Mouse (Mus musculus) kidney, embryonic 14.5 days (tissue): ENCODE data around the gene Sall1. TPM values are rescaled to one million over a fixed set of nuclear protein-coding genes. Genes with fewer than 3 reads are reported as not detected.
A peak's percentile ranks its signal among the peaks of the same experiment; 100 is the strongest.

Experiments
- ATAC-seq: fragments of 200-750 bp; cut with Nextera tagmentation; 2 replicates; pipeline ENCODE4 v1.8.0; 2017; ENCODE audit warnings: moderate number of reproducible peaks, mild to moderate bottlenecking, moderate TSS enrichment, moderate library complexity; ENCODE audit not compliant: low FRiP score, low TSS enrichment
- H3K27ac ChIP-seq: fragments of 300-500 bp; sonication (generic); 2 replicates; pipeline ENCODE4 v1.5.1; 2014; ENCODE audit warnings: low read depth, mild to moderate bottlenecking, low read length, moderate library complexity, mixed read lengths
- H3K27me3 ChIP-seq: fragments of 300-500 bp; sonication (generic); 2 replicates; pipeline ENCODE4 v1.6.1; 2014; ENCODE audit warnings: mild to moderate bottlenecking, low read length; ENCODE audit not compliant: control insufficient read depth, insufficient read depth
- H3K36me3 ChIP-seq: fragments of 300-500 bp; sonication (generic); 2 replicates; pipeline ENCODE4 v1.6.1; 2014; ENCODE audit warnings: low read length, mixed read lengths; ENCODE audit not compliant: control insufficient read depth, insufficient read depth
- H3K4me1 ChIP-seq: fragments of 300-500 bp; sonication (generic); 2 replicates; pipeline ENCODE4 v1.6.1; 2014; ENCODE audit warnings: low read length, mixed read lengths; ENCODE audit not compliant: control insufficient read depth, insufficient read depth
- H3K4me2 ChIP-seq: fragments of 300-500 bp; sonication (generic); replicated peaks from 2 replicates; pipeline ENCODE4 v1.6.1; 2014; ENCODE audit warnings: low read depth, mild to moderate bottlenecking, low read length
- H3K4me3 ChIP-seq: fragments of 300-500 bp; sonication (generic); 2 replicates; pipeline ENCODE4 v1.5.1; 2014; ENCODE audit warnings: mild to moderate bottlenecking, low read length
- H3K9ac ChIP-seq: fragments of 300-500 bp; sonication (generic); 2 replicates; pipeline ENCODE4 v1.6.1; 2014; ENCODE audit warnings: low read depth, mild to moderate bottlenecking, low read length, moderate library complexity
- H3K9me3 ChIP-seq: fragments of 300-500 bp; sonication (generic); 2 replicates; pipeline ENCODE4 v1.6.1; 2016; ENCODE audit warnings: low read length; ENCODE audit not compliant: control insufficient read depth
- WGBS: fragments of 180-500 bp; shearing (Covaris S2); extraction: QIAGEN DNeasy Blood & Tissue Kit; methylation state at CpG from one replicate; pipeline ENCODE4 v1.1.7; 2014; 5-methylcytosine and 5-hydroxymethylcytosine counted together
- polyA plus RNA-seq: library from polyadenylated mRNA; unstranded; fragments of >200 nt; fragmentation: Nextera tagmentation; extraction: Ambion mirVana; gene quantifications from 2 replicates; pipeline ENCODE4 v1.2.1, GENCODE M21; 2014

Sall1 gene
- polyA plus RNA-seq, 1 experiment from 2014 or later = 64.6 TPM

DNA sequence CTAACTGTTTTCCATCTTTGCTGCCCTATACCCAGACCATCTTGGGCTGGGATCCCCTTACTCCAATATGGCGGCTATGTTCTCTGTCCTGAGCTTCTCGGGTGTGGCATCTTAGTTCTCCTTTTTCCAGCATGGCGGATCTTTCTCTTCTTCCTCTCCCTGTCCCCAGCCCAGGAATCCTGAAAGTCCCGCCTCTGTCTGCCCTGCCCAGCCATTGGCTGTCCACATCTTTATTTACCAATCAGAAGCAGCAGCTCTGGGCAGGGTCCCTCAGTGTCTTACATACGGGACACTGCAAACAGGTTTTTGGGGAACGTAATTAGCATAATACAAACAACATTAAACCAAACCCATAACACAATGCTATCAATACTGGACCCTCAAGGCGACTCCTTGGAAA, 8.9 kb upstream of the Sall1 start:
- Histone ChIP-seq H3K9me3 (no peaks in the 10 kb centered on the region), H3K36me3 (no peaks in the 10 kb centered on the region), H3K9ac (no peak overlapping the region), H3K4me3 (no peak overlapping the region), H3K27ac (no peak overlapping the region), H3K27me3 (peaks cover 12% of the 10 kb centered on the region), H3K4me2 (no peak overlapping the region), H3K4me1 (peaks cover 6% of the 10 kb centered on the region; the same call in 1 of the 2 replicates)
- 89% methylated on average over 7 of the region's 7 CpGs for WGBS
- ATAC-seq = no peak

GRCm38 (mm10) chr8:89046639-89047348, 2.8 kb upstream of the Sall1 start:
- WGBS = 4% methylated on average over 26 of the region's 26 CpGs
- H3K36me3 ChIP-seq = no peaks in the 10 kb centered on the region
- peak overlapping the region; percentile 65 for H3K4me2 ChIP-seq
- ATAC-seq = no peak
- no peaks in the 10 kb centered on the region for H3K9me3 ChIP-seq
- H3K4me1 ChIP-seq = peaks cover 18% of the 10 kb centered on the region; the same call in 1 of the 2 replicates
- peak overlapping the region; percentile 23; the same call in 1 of the 2 replicates for H3K9ac ChIP-seq
- peaks cover 12% of the 10 kb centered on the region for H3K27me3 ChIP-seq
- H3K4me3 ChIP-seq = peak overlapping the region; percentile 75
- peak overlapping the region; percentile 74; the same call in 1 of the 2 replicates for H3K27ac ChIP-seq

- under 1% methylated on average over 14 of the region's 15 CpGs for WGBS
- H3K9me3 ChIP-seq = no peaks in the 10 kb centered on the region
- peaks cover 18% of the 10 kb centered on the region; the same call in 1 of the 2 replicates for H3K4me1 ChIP-seq
- peak overlapping the region; percentile 99 for H3K27ac ChIP-seq
- H3K27me3 ChIP-seq = peaks cover 12% of the 10 kb centered on the region
- peak overlapping the region; percentile 65 for H3K4me2 ChIP-seq
- H3K36me3 ChIP-seq = no peaks in the 10 kb centered on the region
- peak; percentile 19; the same call in 1 of the 2 replicates for ATAC-seq
- peak overlapping the region; percentile 75 for H3K4me3 ChIP-seq
- peak overlapping the region; percentile 96 for H3K9ac ChIP-seq
Observed at GRCm38 (mm10) chr8:89046226-89046625, 2.3 kb upstream of the Sall1 start.

GRCm38 (mm10) chr8:89045726-89046125, 1.8 kb upstream of the Sall1 start:
- no peak for ATAC-seq
- Histone ChIP-seq H3K27ac (peak overlapping the region; percentile 99), H3K27me3 (peaks cover 12% of the 10 kb centered on the region), H3K4me1 (peaks cover 18% of the 10 kb centered on the region; the same call in 1 of the 2 replicates), H3K4me2 (peak overlapping the region; percentile 65), H3K4me3 (peak overlapping the region; percentile 75), H3K9ac (peak overlapping the region; percentile 96), H3K9me3 (no peaks in the 10 kb centered on the region), H3K36me3 (no peaks in the 10 kb centered on the region)
- WGBS = 0% methylated on average over 17 of the region's 17 CpGs

GRCm38 (mm10) chr8:89045218-89045601, 1.2 kb upstream of the Sall1 start:
- Histone ChIP-seq H3K27me3 (peaks cover 12% of the 10 kb centered on the region), H3K4me3 (peak overlapping the region; percentile 75), H3K9ac (peak overlapping the region; percentile 96), H3K27ac (peak overlapping the region; percentile 99), H3K4me1 (peaks cover 18% of the 10 kb centered on the region; the same call in 1 of the 2 replicates), H3K4me2 (peak overlapping the region; percentile 65), H3K9me3 (no peaks in the 10 kb centered on the region), H3K36me3 (no peaks in the 10 kb centered on the region)
- ATAC-seq = no peak
- WGBS = under 1% methylated on average over 30 of the region's 30 CpGs

DNA sequence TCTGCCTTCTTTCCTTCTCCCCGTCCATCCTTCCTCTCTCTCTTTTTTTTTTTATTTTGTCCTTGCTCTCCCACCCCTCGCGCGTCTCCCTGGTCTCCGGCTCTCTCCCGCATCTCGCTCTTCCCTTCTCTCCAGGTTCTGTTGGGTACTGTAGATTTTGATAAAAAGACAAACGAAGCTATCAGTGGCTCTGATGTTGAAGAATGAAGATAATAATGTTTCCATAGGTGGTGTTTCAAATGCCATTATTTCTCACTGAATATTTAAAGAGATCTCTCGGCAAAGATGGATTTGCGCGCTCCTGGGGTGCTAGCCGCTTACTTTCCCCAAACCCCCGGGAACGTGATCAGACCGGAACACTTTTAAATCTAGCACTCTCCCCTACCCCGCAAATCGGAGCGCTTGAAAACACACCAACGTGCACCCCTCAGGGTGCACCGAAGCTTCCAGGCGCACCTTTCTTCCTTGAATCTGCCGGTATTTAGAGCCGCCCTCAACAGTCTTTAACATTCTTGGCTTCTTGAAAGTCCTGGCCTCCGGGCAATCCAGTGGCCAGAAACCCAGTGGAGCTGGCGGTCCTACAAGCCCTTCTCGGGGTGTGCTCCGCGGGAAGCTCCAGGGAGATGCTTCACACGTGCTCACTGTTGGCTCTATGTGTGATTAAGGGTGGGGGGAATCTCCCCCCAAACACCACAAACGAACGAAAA, 702 bp upstream of the Sall1 start:
- H3K27ac ChIP-seq = peak overlapping the region; percentile 99
- no peaks in the 10 kb centered on the region for H3K36me3 ChIP-seq
- H3K27me3 ChIP-seq = peaks cover 12% of the 10 kb centered on the region
- H3K9me3 ChIP-seq = no peaks in the 10 kb centered on the region
- peak overlapping the region; percentile 65 for H3K4me2 ChIP-seq
- no peak for ATAC-seq
- H3K4me3 ChIP-seq = peak overlapping the region; percentile 75
- WGBS = under 1% methylated on average over 31 of the region's 31 CpGs
- peaks cover 18% of the 10 kb centered on the region; the same call in 1 of the 2 replicates for H3K4me1 ChIP-seq
- H3K9ac ChIP-seq = peak overlapping the region; percentile 96

- no peaks in the 10 kb centered on the region for H3K36me3 ChIP-seq
- H3K9ac ChIP-seq = peak overlapping the region; percentile 96
- peaks cover 4% of the 10 kb centered on the region for H3K27me3 ChIP-seq
- H3K4me2 ChIP-seq = peak overlapping the region; percentile 65
- peaks cover 17% of the 10 kb centered on the region; the same call in 1 of the 2 replicates for H3K4me1 ChIP-seq
- peak overlapping the region; percentile 99 for H3K27ac ChIP-seq
- H3K9me3 ChIP-seq = no peaks in the 10 kb centered on the region
- peak overlapping the region; percentile 75 for H3K4me3 ChIP-seq
- peak; percentile 86 for ATAC-seq
- 0% methylated on average over 30 of the region's 32 CpGs for WGBS
Observed at GRCm38 (mm10) chr8:89043371-89043841, 556 bp downstream of the Sall1 start.

- peak; percentile 77 for ATAC-seq
- WGBS = under 1% methylated on average over 72 of the region's 80 CpGs
- H3K27me3 ChIP-seq = no peaks in the 10 kb centered on the region; the same call in 1 of the 2 replicates
Observed at GRCm38 (mm10) chr8:89042560-89043370, 1.2 kb downstream of the Sall1 start.

More at GRCm38 (mm10) chr8:89042560-89043370, 1.2 kb downstream of the Sall1 start:
- peaks cover 12% of the 10 kb centered on the region; the same call in 1 of the 2 replicates for H3K4me1 ChIP-seq
- peak overlapping the region; percentile 75 for H3K4me3 ChIP-seq
- peak overlapping the region; percentile 99 for H3K27ac ChIP-seq
- peak overlapping the region; percentile 65 for H3K4me2 ChIP-seq
- H3K9ac ChIP-seq = peak overlapping the region; percentile 96
- no peaks in the 10 kb centered on the region for H3K9me3 ChIP-seq
- H3K36me3 ChIP-seq = no peaks in the 10 kb centered on the region
